Mouse (Mus musculus) thymus, adult 2 months (tissue): ENCODE measurements around the gene Tmem150b.

Experiments used
- CTCF ChIP-seq: fragments of 200-500 bp; IDR thresholded peaks from 2 replicates; pipeline ENCODE4 v1.5.1; 2012; ENCODE audit warnings: mild to moderate bottlenecking, control low read depth, low read length, moderate library complexity, borderline replicate concordance; ENCODE audit not compliant: control insufficient read depth, poor library complexity, insufficient read depth; ENCODE audit errors: extremely low read depth
- POLR2A ChIP-seq: fragments of 200-500 bp; IDR thresholded peaks from 2 replicates; pipeline ENCODE4 v1.6.1; 2012; ENCODE audit warnings: mild to moderate bottlenecking, low read length, control low read depth, moderate library complexity; ENCODE audit not compliant: control insufficient read depth, poor library complexity, insufficient read depth; ENCODE audit errors: extremely low read depth

- TF ChIP-seq POLR2A (no peak), CTCF (no peak)
Measured at GRCm38 (mm10) chr7:4703195-4703594, 21.9 kb downstream of the Tmem150b start.
